Mouse (Mus musculus): ENCODE measurements around the gene Amd2. TPM values are rescaled to one million over a fixed set of nuclear protein-coding genes. Genes with fewer than 3 reads are reported as not detected.

Amd2 gene
- 10 to 100 TPM; 15.0 to 25.2 TPM for total RNA-seq (2021)

DNA sequence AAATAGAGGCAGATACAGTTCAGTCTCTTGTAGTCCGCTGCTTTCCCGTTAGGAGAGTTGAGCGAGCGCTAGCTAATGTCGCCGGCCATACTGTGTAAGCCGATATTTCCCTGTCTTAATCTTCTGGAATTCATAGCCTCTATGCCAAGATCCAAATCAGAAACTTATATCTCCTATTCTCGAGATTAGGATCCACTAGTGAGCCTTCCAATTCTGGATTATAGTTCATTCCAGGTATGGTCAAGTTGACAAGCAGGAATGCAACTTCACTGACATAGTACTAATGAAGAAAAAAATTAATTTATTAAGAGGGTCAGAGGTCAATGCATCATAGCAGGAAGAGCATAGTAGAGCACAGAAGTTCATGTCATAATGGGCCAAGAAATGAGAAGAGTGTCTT is at the start of gene Amd2:
TSS of gene Amd2 (minus strand) at position 101 of the 400 bp plus-strand sequence.
- DNase-seq, result no peak
- intact Hi-C loops (cut with DNase I), result no loop called here

- intact Hi-C loops (cut with DNase I), result no loop called here
- no peak for DNase-seq
Observed at GRCm38 (mm10) chr10:35761280-35761679, 49.6 kb upstream of the Amd2 start.

DNA sequence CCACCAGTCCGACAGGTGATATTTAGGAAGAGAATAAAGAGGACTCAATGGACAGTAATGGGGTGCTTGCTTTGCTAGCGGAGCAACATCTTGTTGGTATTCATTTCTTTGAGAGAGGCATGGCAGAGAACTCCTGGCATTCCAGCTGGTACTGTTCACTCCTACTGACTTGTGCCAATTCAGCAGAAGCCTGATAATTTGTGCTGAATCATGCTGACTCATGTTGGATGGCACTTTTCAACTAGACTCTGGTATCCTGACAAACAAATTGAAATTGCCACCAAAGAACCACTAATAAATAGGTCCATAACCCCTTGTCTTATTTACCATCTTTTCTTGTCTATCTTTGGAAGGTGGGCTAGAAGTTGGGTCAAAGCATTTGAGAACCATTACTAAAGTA is 25.9 kb upstream of the Amd2 start:
- intact Hi-C loops (cut with DNase I), result no loop called here
- DNase-seq, result no peak

DNA sequence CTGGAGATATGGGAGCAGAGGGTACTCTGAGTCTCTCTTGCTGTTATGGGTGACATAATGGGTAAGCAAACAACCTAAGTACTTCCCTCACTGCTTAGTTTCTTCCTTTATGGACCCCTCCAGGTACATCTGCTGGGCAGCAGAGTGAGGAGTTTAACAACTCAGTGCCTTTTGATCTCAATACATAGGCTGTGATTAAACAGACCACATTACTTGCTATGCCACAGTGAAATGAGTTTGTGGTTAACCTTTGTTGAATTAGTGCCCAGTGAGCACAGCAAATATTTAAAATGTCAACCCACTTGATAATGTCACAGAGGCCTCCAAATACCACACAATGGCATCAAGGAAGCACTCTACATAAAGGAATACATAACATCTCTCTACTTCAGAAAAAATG is 2.6 kb upstream of the Amd2 start:
- intact Hi-C loops (cut with DNase I), result no loop called here
- no peak for DNase-seq
